Mouse (Mus musculus) layer of hippocampus, postnatal 14 days (tissue): ENCODE measurements around the gene Ngdn. TPM values are rescaled to one million over a fixed set of nuclear protein-coding genes. Genes with fewer than 3 reads are reported as not detected.
A peak's percentile ranks its signal among the peaks of the same experiment; 100 is the strongest.
"Not testable (repeated sequence)": the region's sequence is repeated elsewhere in the genome, so short reads cannot be mapped to it uniquely, and the experiment has no call there.

ENCODE experiments used
- DNase-seq, 2 experiments: peaks; one replicate each; pipeline ENCODE4 v3.0.0; 2021 to 2022; ENCODE audit warnings: low spot score in 2 of 2, mixed read lengths in 1 of 2
- total RNA-seq, 2 experiments: library from RNA; stranded (reverse); gene quantifications; 2 replicates each; pipeline ENCODE4 v1.2.3; 2021

Gene Ngdn
- total RNA-seq, 2 experiments from 2014 or later, result 28.6 to 33.5 TPM

- DNase-seq, result no peak
Measured at GRCm38 (mm10) chr14:54997297-54997696, 18.0 kb upstream of the Ngdn start.

- no peak for DNase-seq
Measured at GRCm38 (mm10) chr14:54998680-54999079, 16.6 kb upstream of the Ngdn start.

GRCm38 (mm10) chr14:54999868-55000267 lies 15.4 kb upstream of the Ngdn start:
- not testable (repeated sequence) for DNase-seq

GRCm38 (mm10) chr14:55000814-55001213 lies 14.4 kb upstream of the Ngdn start:
- no peak for DNase-seq

GRCm38 (mm10) chr14:55001446-55001845 lies 13.8 kb upstream of the Ngdn start:
- no peak for DNase-seq

GRCm38 (mm10) chr14:55001938-55002686 lies 13.1 kb upstream of the Ngdn start:
- no peak for DNase-seq

- DNase-seq, result no peak
Measured at GRCm38 (mm10) chr14:55002687-55003120, 12.6 kb upstream of the Ngdn start.

- DNase-seq, result no peak
Measured at GRCm38 (mm10) chr14:55003878-55004855, 11.1 kb upstream of the Ngdn start.

- DNase-seq, result no peak
Measured at GRCm38 (mm10) chr14:55005506-55005905, 9.7 kb upstream of the Ngdn start.

GRCm38 (mm10) chr14:55005967-55006366 lies 9.3 kb upstream of the Ngdn start:
- DNase-seq, result no peak

- DNase-seq, result no peak
Measured at GRCm38 (mm10) chr14:55006541-55006940, 8.7 kb upstream of the Ngdn start.

GRCm38 (mm10) chr14:55007120-55007908 lies 7.9 kb upstream of the Ngdn start:
- DNase-seq, result no peak

GRCm38 (mm10) chr14:55008417-55008816 lies 6.8 kb upstream of the Ngdn start:
- DNase-seq, result no peak

- DNase-seq, result no peak
Measured at GRCm38 (mm10) chr14:55011116-55011515, 4.1 kb upstream of the Ngdn start.

- DNase-seq, result no peak
Measured at GRCm38 (mm10) chr14:55014591-55014990, 663 bp upstream of the Ngdn start.

- no peak for DNase-seq
Measured at GRCm38 (mm10) chr14:55015767-55016111, 485 bp downstream of the Ngdn start.

- no peak for DNase-seq
Measured at GRCm38 (mm10) chr14:55016876-55017275, 1.6 kb downstream of the Ngdn start.

GRCm38 (mm10) chr14:55020394-55020793 lies 5.1 kb downstream of the Ngdn start:
- DNase-seq, result no peak

GRCm38 (mm10) chr14:55023011-55023410 lies 7.8 kb downstream of the Ngdn start:
- DNase-seq, result no peak

- DNase-seq, result peak; percentile 52 to 59
Measured at GRCm38 (mm10) chr14:55024236-55024635, 9.0 kb downstream of the Ngdn start.

- no peak for DNase-seq
Measured at GRCm38 (mm10) chr14:55025527-55025926, 10.3 kb downstream of the Ngdn start.
